Mouse (Mus musculus): ENCODE data around the gene Trpc5. TPM values are rescaled to one million over a fixed set of nuclear protein-coding genes. Genes with fewer than 3 reads are reported as not detected.

The Trpc5 gene
- 4.6 and 5.3 TPM in 2 replicates for polyA plus RNA-seq (2021; fragmentation: Nextera tagmentation)
- long read RNA-seq, experiment 1, partial matches to known transcripts, result 8 of 8 reads
- long read RNA-seq, experiment 1, other reads (novel, unspliced or antisense), result 0 of 8 reads
- long read RNA-seq, experiment 2, full-length matches to known transcripts, result 3 of 7 reads
- long read RNA-seq, experiment 2, partial matches to known transcripts, result 2 of 7 reads
- long read RNA-seq, experiment 2, other reads (novel, unspliced or antisense), result 2 of 7 reads

DNA sequence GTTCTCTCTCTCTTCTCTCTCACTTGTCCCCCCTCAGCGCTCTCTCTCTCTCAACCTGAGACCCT lies at the start of gene Trpc5:
TSS of gene Trpc5 (minus strand) at position 39 of the 65 bp plus-strand sequence.

DNA sequence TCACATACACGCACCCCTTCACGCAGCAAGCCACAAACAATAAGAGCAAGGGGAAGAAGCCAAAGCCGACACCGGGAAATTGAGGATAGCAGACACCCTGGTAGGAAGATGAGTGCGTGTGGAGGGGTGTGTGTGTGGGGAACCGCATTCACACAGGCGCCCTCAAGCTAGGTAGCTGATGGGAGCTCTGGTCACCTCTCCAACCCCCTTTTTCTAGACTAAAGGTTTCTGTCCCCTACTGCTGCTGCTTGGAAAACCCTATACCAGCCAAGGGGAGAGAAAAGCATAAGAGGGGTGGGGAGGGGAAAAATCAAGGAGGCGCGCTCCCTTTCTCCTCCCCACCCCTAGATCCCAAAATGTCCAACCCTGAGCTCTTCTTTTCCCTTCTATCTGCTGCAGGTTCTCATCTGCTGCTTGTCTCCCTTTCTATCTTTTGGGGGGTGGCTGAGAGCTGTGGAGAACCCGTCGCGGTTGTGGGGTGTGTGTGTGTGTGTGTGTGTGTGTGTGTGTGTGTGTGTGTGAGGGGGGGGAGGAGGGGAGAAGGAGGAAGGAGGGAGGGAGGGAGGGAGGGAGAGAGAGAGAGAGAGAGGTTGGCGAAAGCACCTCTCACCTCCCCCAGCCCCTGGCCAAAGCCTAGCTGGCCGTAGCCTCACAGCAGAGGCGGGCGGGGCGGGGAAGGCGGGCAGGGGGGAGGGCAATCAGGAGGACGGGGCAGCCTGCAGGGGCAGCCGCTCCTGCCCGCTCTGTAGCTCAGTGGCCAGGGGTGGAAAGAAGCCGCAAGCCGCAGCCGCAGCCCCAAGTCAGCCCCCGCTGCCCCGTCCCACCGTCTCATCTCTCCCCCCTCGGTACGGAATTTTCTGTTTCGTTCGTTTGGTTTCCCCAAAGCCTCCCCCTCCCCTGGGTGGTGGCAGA lies 483 bp upstream of the Trpc5 start, which contains the start of gene Rtl4:
TSS of gene Rtl4 (plus strand) at position 701 of the 912 bp plus-strand sequence.

DNA sequence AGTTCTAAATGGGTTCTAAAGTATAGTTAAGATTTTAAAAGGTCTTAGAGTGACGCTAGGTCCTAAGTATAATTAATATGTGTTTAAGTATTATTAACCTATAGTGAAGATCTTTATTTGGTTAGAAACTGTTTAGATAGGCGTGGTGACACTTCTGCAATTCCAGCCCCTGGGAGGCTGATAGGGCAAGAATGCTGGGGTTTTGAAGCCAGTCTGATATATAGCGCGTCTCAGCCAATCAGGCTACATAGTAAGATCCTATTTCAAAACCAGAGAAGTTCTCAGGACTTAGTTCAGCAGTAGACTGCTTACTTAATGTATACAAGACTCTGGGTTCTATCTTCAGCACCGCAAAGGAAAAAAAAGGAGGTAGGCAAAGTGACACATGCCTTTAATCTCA lies 231.7 kb downstream of the Trpc5 start, which contains the start of gene Trpc5os:
TSS of gene Trpc5os (plus strand) at position 301 of the 400 bp plus-strand sequence.

Other genes starting within 250 kb of the Trpc5 start
- not detected in 2 replicates for gene Trpc5os, start 231.6 kb downstream of the Trpc5 start, polyA plus RNA-seq (2021; fragmentation: Nextera tagmentation)
- gene Rtl4, start 727 bp upstream of the Trpc5 start, polyA plus RNA-seq (2021; fragmentation: Nextera tagmentation), result 0.44 and 1.0 TPM in 2 replicates

Measured in layer of hippocampus, adult 6 months (tissue).